Mouse (Mus musculus) forebrain, embryonic 16.5 days (tissue): Measurements from ENCODE around the gene Mob3b. TPM values are rescaled to one million over a fixed set of nuclear protein-coding genes. Genes with fewer than 3 reads are reported as not detected.

ENCODE experiments used
- ATAC-seq: fragments of 200-750 bp; cut with Nextera tagmentation; 2 replicates; pipeline ENCODE4 v1.8.0; 2017; ENCODE audit warnings: mild to moderate bottlenecking, moderate library complexity
- H3K27ac ChIP-seq: fragments of 300-500 bp; sonication (generic); 2 replicates; pipeline ENCODE4 v1.5.1; 2014; ENCODE audit warnings: low read length, control low read depth
- H3K27me3 ChIP-seq: fragments of 300-500 bp; sonication (generic); replicated peaks from 2 replicates; pipeline ENCODE4 v1.6.1; 2014; ENCODE audit warnings: low read length; ENCODE audit not compliant: control insufficient read depth, insufficient read depth
- H3K36me3 ChIP-seq: fragments of 300-500 bp; sonication (generic); 2 replicates; pipeline ENCODE4 v1.6.1; 2014; ENCODE audit not compliant: control insufficient read depth, insufficient read depth
- H3K4me1 ChIP-seq: fragments of 300-500 bp; sonication (generic); replicated peaks from 2 replicates; pipeline ENCODE4 v1.6.1; 2014; ENCODE audit warnings: low read length; ENCODE audit not compliant: control insufficient read depth, insufficient read depth
- H3K4me2 ChIP-seq: fragments of 300-500 bp; sonication (generic); 2 replicates; pipeline ENCODE4 v1.6.1; 2014; ENCODE audit warnings: mild to moderate bottlenecking, low read length, control low read depth
- H3K4me3 ChIP-seq: fragments of 300-500 bp; sonication (generic); replicated peaks from 2 replicates; pipeline ENCODE4 v1.5.1; 2014; ENCODE audit warnings: mild to moderate bottlenecking, low read length, control low read depth
- H3K9ac ChIP-seq: fragments of 300-500 bp; sonication (generic); replicated peaks from 2 replicates; pipeline ENCODE4 v1.6.1; 2014; ENCODE audit warnings: low read depth, low read length, control low read depth
- H3K9me3 ChIP-seq: fragments of 300-500 bp; sonication (generic); 2 replicates; pipeline ENCODE4 v1.6.1; 2016; ENCODE audit warnings: low read length; ENCODE audit not compliant: control insufficient read depth
- WGBS: fragments of 180-500 bp; shearing (Covaris S2); extraction: QIAGEN DNeasy Blood & Tissue Kit; methylation state at CpG from one replicate; pipeline ENCODE4 v1.1.7; 2014; 5-methylcytosine and 5-hydroxymethylcytosine counted together
- polyA plus RNA-seq: library from polyadenylated mRNA; unstranded; fragments of >200 nt; fragmentation: Nextera tagmentation; extraction: Ambion mirVana; gene quantifications from 2 replicates; pipeline ENCODE4 v1.2.1, GENCODE M21; 2015

Mob3b gene
- polyA plus RNA-seq, 1 experiment from 2014 or later, result 4.3 TPM

DNA sequence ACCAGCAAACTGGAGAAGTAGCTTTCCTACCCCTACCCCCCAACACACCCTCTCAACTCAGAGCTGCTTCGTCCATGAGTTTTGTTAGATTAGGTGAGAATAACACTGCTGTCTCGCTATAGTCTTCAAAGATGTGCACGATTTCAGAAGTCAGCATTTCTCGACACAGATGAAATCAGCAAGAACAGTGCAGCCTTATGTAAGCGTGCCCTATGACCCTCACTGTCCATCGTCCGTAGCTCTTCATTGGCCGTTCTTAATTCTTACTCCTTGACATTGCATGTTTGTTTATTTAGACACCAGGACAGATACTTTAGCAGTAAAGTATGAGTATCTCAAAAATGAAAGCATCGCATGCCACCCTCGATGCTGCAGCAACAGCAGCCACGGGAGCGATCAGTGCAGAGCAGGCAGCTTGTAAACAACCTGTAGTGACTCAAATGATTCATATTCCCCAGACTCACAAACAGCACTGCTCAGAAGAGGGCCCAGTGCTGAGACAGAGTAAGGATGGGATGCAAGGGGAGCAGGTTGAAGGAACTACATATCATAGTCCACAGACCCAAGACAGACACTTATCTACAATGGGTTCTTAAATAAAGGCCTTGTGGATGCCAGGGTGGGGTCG, 66.0 kb downstream of the Mob3b start:
- no peaks in the 10 kb centered on the region for H3K4me1 ChIP-seq
- H3K27me3 ChIP-seq, result no peaks in the 10 kb centered on the region
- WGBS, result 92% methylated on average over 13 of the region's 13 CpGs
- no peak overlapping the region for H3K4me3 ChIP-seq
- no peak for ATAC-seq
- H3K36me3 ChIP-seq, result no peaks in the 10 kb centered on the region
- H3K27ac ChIP-seq, result no peak overlapping the region
- no peaks in the 10 kb centered on the region for H3K9me3 ChIP-seq
- no peak overlapping the region for H3K4me2 ChIP-seq
- H3K9ac ChIP-seq, result no peak overlapping the region

DNA sequence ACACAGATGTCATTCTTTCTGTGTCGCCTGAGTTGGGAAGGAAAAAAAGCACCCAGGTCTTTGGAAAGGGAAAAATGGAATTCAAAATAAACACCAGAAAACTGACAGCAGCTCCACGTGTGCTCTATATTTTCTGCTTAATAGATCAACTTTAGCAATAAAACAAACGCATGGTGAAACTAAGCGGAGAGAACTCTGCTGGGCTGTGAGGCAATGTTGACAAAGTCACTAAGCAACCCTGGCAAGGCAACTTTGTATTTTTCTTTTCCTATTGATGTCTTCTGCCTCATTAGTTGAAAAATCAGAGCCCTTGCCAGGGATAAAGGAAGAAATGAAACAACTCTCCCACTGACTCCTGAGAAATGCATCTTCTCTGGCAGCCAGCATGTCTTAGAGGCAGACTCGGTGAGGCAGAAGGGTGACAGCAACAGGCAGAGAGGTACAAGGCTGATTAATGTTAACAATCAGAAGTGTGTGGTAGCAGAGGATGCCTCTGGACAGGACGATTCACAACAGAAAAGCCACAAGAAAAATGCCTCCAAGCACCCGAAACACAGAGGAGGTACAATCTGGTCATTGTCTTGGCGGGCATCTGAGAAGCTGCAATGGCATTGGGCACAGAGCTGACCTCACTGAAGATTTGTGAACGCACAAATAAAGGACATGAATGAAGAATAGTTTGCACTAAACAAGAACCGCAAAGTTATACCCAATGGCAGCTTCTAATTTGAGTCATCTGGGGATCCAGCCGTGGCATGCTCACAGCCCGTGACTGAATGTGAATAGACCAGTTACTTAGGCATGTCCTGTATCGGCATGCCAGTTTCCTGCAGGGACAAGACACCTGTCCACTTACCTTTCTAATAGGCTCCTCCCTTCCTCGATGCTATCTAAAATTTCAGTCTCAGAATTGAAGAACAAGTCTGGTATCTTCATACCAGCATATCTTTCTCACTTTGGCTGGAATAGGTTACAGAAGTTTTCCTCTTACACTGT, 67.7 kb downstream of the Mob3b start:
- Histone ChIP-seq H3K27ac (no peak overlapping the region), H3K36me3 (no peaks in the 10 kb centered on the region), H3K9me3 (no peaks in the 10 kb centered on the region), H3K4me1 (no peaks in the 10 kb centered on the region), H3K4me2 (no peak overlapping the region), H3K4me3 (no peak overlapping the region), H3K27me3 (no peaks in the 10 kb centered on the region), H3K9ac (no peak overlapping the region)
- ATAC-seq, result no peak
- WGBS, result 61% methylated on average over 14 of the region's 14 CpGs

DNA sequence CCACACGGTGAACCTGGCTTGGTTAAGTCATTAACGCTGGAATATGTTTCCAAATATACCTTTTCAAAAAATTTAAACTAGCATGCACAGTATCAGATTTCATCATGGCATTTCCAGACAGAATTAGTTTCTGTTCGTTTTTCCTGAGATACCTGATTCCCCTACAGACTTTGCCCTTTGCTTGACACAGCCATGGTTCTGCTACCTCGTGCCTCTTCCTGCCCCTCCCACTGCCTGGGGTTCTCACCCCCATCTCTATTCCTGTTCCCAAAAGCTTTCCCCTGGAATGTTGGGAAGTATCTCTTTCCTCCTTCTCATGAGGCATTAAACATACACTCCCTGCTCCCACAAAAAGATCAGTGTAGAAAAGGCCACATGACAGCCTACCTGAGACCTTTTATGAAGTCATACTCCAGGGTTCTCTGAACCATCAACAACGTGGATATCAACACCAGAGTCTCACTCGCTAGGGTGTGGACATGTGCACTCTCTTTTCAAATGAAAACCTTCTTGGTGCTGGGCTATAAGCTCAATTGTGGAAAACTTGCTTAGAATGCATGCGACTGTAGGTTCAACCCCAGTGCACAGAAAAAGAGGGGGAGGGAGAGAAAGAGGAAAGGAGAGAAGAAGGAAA, 71.1 kb downstream of the Mob3b start:
- Histone ChIP-seq H3K36me3 (no peaks in the 10 kb centered on the region), H3K4me3 (no peak overlapping the region), H3K4me2 (no peak overlapping the region), H3K27me3 (no peaks in the 10 kb centered on the region), H3K9ac (no peak overlapping the region), H3K9me3 (no peaks in the 10 kb centered on the region), H3K27ac (no peak overlapping the region), H3K4me1 (no peaks in the 10 kb centered on the region)
- 79% methylated on average over 7 of the region's 7 CpGs for WGBS
- ATAC-seq, result no peak

GRCm38 (mm10) chr4:35084060-35084459, 73.2 kb downstream of the Mob3b start:
- Histone ChIP-seq H3K36me3 (no peaks in the 10 kb centered on the region), H3K9me3 (no peaks in the 10 kb centered on the region), H3K27ac (no peak overlapping the region), H3K9ac (no peak overlapping the region), H3K4me3 (no peak overlapping the region), H3K4me2 (no peak overlapping the region), H3K27me3 (no peaks in the 10 kb centered on the region), H3K4me1 (no peaks in the 10 kb centered on the region)
- ATAC-seq, result no peak
- WGBS, result 90% methylated on average over 8 of the region's 8 CpGs

GRCm38 (mm10) chr4:35082476-35083114, 74.7 kb downstream of the Mob3b start:
- Histone ChIP-seq H3K27me3 (no peaks in the 10 kb centered on the region), H3K9me3 (no peaks in the 10 kb centered on the region), H3K36me3 (no peaks in the 10 kb centered on the region), H3K4me2 (no peak overlapping the region), H3K4me3 (no peak overlapping the region), H3K9ac (no peak overlapping the region), H3K27ac (no peak overlapping the region), H3K4me1 (no peaks in the 10 kb centered on the region)
- 85% methylated on average over 10 of the region's 10 CpGs for WGBS
- ATAC-seq, result no peak

DNA sequence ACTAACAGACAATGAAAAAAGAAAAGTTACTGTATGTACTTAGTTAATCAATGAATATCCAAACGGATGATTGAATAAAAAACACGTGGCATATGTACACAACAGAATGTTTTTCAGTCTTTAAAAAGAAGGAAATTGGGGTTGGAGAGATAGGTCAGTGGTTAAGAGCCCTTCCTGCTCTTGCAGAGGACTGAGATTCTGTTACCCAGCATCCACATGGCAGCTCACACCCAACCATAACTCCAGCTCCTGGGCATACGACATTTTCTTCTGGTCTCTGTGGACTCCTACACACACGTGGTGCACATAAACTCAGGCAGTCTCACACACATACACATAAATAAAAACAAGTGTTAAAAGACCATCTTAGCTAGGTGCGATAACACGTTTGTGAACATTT, 77.0 kb downstream of the Mob3b start:
- Histone ChIP-seq H3K36me3 (no peaks in the 10 kb centered on the region), H3K4me2 (no peak overlapping the region), H3K27me3 (no peaks in the 10 kb centered on the region), H3K4me3 (no peak overlapping the region), H3K9me3 (no peaks in the 10 kb centered on the region), H3K4me1 (no peaks in the 10 kb centered on the region), H3K27ac (no peak overlapping the region), H3K9ac (no peak overlapping the region)
- no peak for ATAC-seq
- 91% methylated on average over 6 of the region's 6 CpGs for WGBS

DNA sequence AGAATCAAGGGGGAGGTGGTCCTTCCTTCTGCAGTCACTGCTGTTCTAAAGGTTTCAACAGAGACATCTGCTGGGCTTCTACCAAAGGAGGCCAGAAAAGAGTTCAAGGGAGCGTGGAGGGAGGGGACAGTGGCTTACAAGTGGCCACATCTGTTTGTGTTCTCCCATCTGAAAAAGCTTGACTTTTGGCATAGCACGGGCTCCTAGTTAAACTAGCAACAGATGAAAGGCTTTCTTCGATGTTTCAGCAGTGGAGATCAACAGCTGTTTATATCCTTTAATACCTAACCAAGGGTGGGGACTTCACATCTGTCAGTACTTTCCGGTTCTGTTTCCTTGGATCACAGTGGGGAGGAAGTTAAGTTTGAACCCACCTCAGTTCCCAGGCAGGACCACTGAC, 88.5 kb downstream of the Mob3b start:
- H3K9ac ChIP-seq, result no peak overlapping the region
- H3K4me3 ChIP-seq, result no peak overlapping the region
- H3K9me3 ChIP-seq, result no peaks in the 10 kb centered on the region
- H3K4me2 ChIP-seq, result no peak overlapping the region
- 74% methylated on average over 4 of the region's 4 CpGs for WGBS
- no peaks in the 10 kb centered on the region for H3K27me3 ChIP-seq
- no peaks in the 10 kb centered on the region for H3K36me3 ChIP-seq
- peaks cover 8% of the 10 kb centered on the region for H3K4me1 ChIP-seq
- no peak overlapping the region for H3K27ac ChIP-seq
- ATAC-seq, result no peak

DNA sequence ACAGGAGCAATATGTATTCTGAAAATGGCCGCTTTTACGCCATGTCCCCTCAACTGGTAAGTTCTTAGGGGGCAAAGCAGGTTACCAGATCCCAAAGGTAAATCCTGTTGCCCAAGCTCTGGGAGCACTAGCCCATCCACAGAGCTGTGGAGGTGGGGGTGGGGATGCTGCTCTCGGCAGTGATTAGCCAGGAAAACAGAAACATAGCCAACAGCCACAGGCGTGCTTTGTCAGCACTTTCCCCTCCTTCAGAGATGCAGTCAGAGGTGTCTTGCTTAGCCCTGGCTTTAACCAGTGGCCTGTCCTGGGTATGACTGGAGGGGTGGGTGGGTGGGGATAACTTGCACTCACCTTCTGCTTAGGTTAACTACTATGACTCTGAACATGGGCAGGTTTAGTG, 91.1 kb downstream of the Mob3b start:
- no peak overlapping the region for H3K4me3 ChIP-seq
- H3K4me2 ChIP-seq, result no peak overlapping the region
- ATAC-seq, result no peak
- no peak overlapping the region for H3K9ac ChIP-seq
- H3K4me1 ChIP-seq, result peaks cover 8% of the 10 kb centered on the region
- H3K27ac ChIP-seq, result no peak overlapping the region
- whole genome bisulfite sequencing, result 57% methylated on average over 4 of the region's 4 CpGs
- no peaks in the 10 kb centered on the region for H3K27me3 ChIP-seq
- no peaks in the 10 kb centered on the region for H3K9me3 ChIP-seq
- H3K36me3 ChIP-seq, result no peaks in the 10 kb centered on the region
